Mouse (Mus musculus) heart, embryonic 16.5 days (tissue): ENCODE measurements around the gene Lrrc2. TPM values are rescaled to one million over a fixed set of nuclear protein-coding genes. Genes with fewer than 3 reads are reported as not detected.

Experiments used
- ATAC-seq: fragments of 200-750 bp; cut with Nextera tagmentation; replicated peaks from 2 replicates; pipeline ENCODE4 v1.8.0; 2017; ENCODE audit warnings: moderate number of reproducible peaks; ENCODE audit not compliant: insufficient read depth, low FRiP score; ENCODE audit errors: extremely low read depth
- H3K27ac ChIP-seq: fragments of 300-500 bp; sonication (generic); 2 replicates; pipeline ENCODE4 v1.5.1; 2014; ENCODE audit warnings: mild to moderate bottlenecking, low read length, control low read depth, moderate library complexity
- H3K27me3 ChIP-seq: fragments of 300-500 bp; sonication (generic); 2 replicates; pipeline ENCODE4 v1.6.1; 2014; ENCODE audit warnings: low read length, mixed read lengths; ENCODE audit not compliant: control insufficient read depth, insufficient read depth
- H3K36me3 ChIP-seq: fragments of 300-500 bp; sonication (generic); 2 replicates; pipeline ENCODE4 v1.6.1; 2014; ENCODE audit not compliant: control insufficient read depth, insufficient read depth
- H3K4me1 ChIP-seq: fragments of 300-500 bp; sonication (generic); 2 replicates; pipeline ENCODE4 v1.6.1; 2014; ENCODE audit warnings: low read length, mixed read lengths; ENCODE audit not compliant: control insufficient read depth, insufficient read depth
- H3K4me2 ChIP-seq: fragments of 300-500 bp; sonication (generic); 2 replicates; pipeline ENCODE4 v1.6.1; 2014; ENCODE audit warnings: low read depth, mild to moderate bottlenecking, control low read depth, low read length
- H3K4me3 ChIP-seq: fragments of 300-500 bp; sonication (generic); 2 replicates; pipeline ENCODE4 v1.5.1; 2014; ENCODE audit warnings: mild to moderate bottlenecking, control low read depth, low read length
- H3K9ac ChIP-seq: fragments of 300-500 bp; sonication (generic); 2 replicates; pipeline ENCODE4 v1.6.1; 2014; ENCODE audit warnings: low read length, control low read depth
- H3K9me3 ChIP-seq: fragments of 300-500 bp; sonication (generic); replicated peaks from 2 replicates; pipeline ENCODE4 v1.6.1; 2016; ENCODE audit warnings: low read length; ENCODE audit not compliant: control insufficient read depth
- WGBS: fragments of 180-500 bp; shearing (Covaris S2); extraction: QIAGEN DNeasy Blood & Tissue Kit; methylation state at CpG from one replicate; pipeline ENCODE4 v1.1.7; 2014; 5-methylcytosine and 5-hydroxymethylcytosine counted together
- polyA plus RNA-seq: library from polyadenylated mRNA; unstranded; fragments of >200 nt; fragmentation: Nextera tagmentation; extraction: Ambion mirVana; gene quantifications from 2 replicates; pipeline ENCODE4 v1.2.1, GENCODE M21; 2015

Lrrc2 gene
- polyA plus RNA-seq, 1 experiment from 2014 or later: 8.6 TPM

GRCm38 (mm10) chr9:110953550-110954461 lies 2.5 kb downstream of the Lrrc2 start:
- H3K4me1 ChIP-seq: peaks cover 17% of the 10 kb centered on the region
- peak overlapping the region; percentile 65 for H3K4me3 ChIP-seq
- H3K27me3 ChIP-seq: no peaks in the 10 kb centered on the region
- peak; percentile 80 for ATAC-seq
- H3K27ac ChIP-seq: peak overlapping the region; percentile 87
- under 1% methylated on average over 44 of the region's 44 CpGs for WGBS
- H3K36me3 ChIP-seq: no peaks in the 10 kb centered on the region
- H3K9ac ChIP-seq: peak overlapping the region; percentile 75
- H3K9me3 ChIP-seq: no peaks in the 10 kb centered on the region
- peak overlapping the region; percentile 88 for H3K4me2 ChIP-seq

GRCm38 (mm10) chr9:110954681-110955445 lies 3.5 kb downstream of the Lrrc2 start:
- Histone ChIP-seq H3K9ac (no peak overlapping the region), H3K27me3 (no peaks in the 10 kb centered on the region), H3K4me2 (peak overlapping the region; percentile 88), H3K36me3 (no peaks in the 10 kb centered on the region), H3K9me3 (no peaks in the 10 kb centered on the region), H3K4me1 (peaks cover 12% of the 10 kb centered on the region), H3K4me3 (peak overlapping the region; percentile 65), H3K27ac (no peak overlapping the region)
- WGBS: 44% methylated on average over 2 of the region's 2 CpGs
- no peak for ATAC-seq

GRCm38 (mm10) chr9:110955962-110956361 lies 4.6 kb downstream of the Lrrc2 start:
- H3K4me1 ChIP-seq: peaks cover 12% of the 10 kb centered on the region
- no peaks in the 10 kb centered on the region for H3K36me3 ChIP-seq
- no peak overlapping the region for H3K27ac ChIP-seq
- 78% methylated on average over 6 of the region's 6 CpGs for WGBS
- H3K27me3 ChIP-seq: no peaks in the 10 kb centered on the region
- no peak overlapping the region for H3K4me2 ChIP-seq
- no peak overlapping the region for H3K4me3 ChIP-seq
- no peaks in the 10 kb centered on the region for H3K9me3 ChIP-seq
- no peak for ATAC-seq
- H3K9ac ChIP-seq: no peak overlapping the region

- H3K4me3 ChIP-seq: no peak overlapping the region
- H3K9me3 ChIP-seq: no peaks in the 10 kb centered on the region
- H3K27ac ChIP-seq: no peak overlapping the region
- no peak for ATAC-seq
- H3K4me2 ChIP-seq: no peak overlapping the region
- H3K36me3 ChIP-seq: peaks cover 2% of the 10 kb centered on the region; the same call in 1 of the 2 replicates
- no peak overlapping the region for H3K9ac ChIP-seq
- H3K27me3 ChIP-seq: no peaks in the 10 kb centered on the region
- peaks cover 6% of the 10 kb centered on the region for H3K4me1 ChIP-seq
- WGBS: 76% methylated on average over 5 of the region's 5 CpGs
These were observed 8.3 kb downstream of the Lrrc2 start for GRCm38 (mm10) chr9:110959669-110960068.

GRCm38 (mm10) chr9:110960230-110961149 lies 9.1 kb downstream of the Lrrc2 start:
- no peaks in the 10 kb centered on the region for H3K9me3 ChIP-seq
- ATAC-seq: no peak
- H3K36me3 ChIP-seq: peaks cover 2% of the 10 kb centered on the region; the same call in 1 of the 2 replicates

GRCm38 (mm10) chr9:110961386-110961785 lies 10.0 kb downstream of the Lrrc2 start:
- Histone ChIP-seq H3K9ac (no peak overlapping the region), H3K36me3 (peaks cover 2% of the 10 kb centered on the region; the same call in 1 of the 2 replicates), H3K4me1 (peaks cover 6% of the 10 kb centered on the region), H3K9me3 (no peaks in the 10 kb centered on the region), H3K4me3 (no peak overlapping the region), H3K27me3 (no peaks in the 10 kb centered on the region), H3K4me2 (no peak overlapping the region), H3K27ac (no peak overlapping the region)
- ATAC-seq: no peak
- WGBS: 96% methylated on average over 8 of the region's 8 CpGs

More at GRCm38 (mm10) chr9:110960230-110961149, 9.1 kb downstream of the Lrrc2 start:
- Histone ChIP-seq H3K4me1 (peaks cover 6% of the 10 kb centered on the region), H3K9ac (no peak overlapping the region), H3K4me2 (no peak overlapping the region), H3K27me3 (no peaks in the 10 kb centered on the region), H3K4me3 (no peak overlapping the region), H3K27ac (no peak overlapping the region)
- 79% methylated on average over 13 of the region's 13 CpGs for WGBS

GRCm38 (mm10) chr9:110963566-110964115 lies 12.3 kb downstream of the Lrrc2 start:
- Histone ChIP-seq H3K27ac (no peak overlapping the region), H3K4me1 (peaks cover 6% of the 10 kb centered on the region), H3K9ac (no peak overlapping the region), H3K4me2 (no peak overlapping the region), H3K36me3 (peaks cover 2% of the 10 kb centered on the region; the same call in 1 of the 2 replicates), H3K27me3 (no peaks in the 10 kb centered on the region), H3K4me3 (no peak overlapping the region), H3K9me3 (no peaks in the 10 kb centered on the region)
- WGBS: 65% methylated on average over 8 of the region's 8 CpGs
- ATAC-seq: no peak
